Mouse (Mus musculus) neural tube, embryonic 14.5 days (tissue): ENCODE data around the gene AL607142.1. TPM values are rescaled to one million over a fixed set of nuclear protein-coding genes. Genes with fewer than 3 reads are reported as not detected.

Source experiments
- ATAC-seq: fragments of 200-750 bp; cut with Nextera tagmentation; 2 replicates; pipeline ENCODE4 v1.8.0; 2017; ENCODE audit warnings: low read depth, mild to moderate bottlenecking, moderate TSS enrichment, moderate library complexity
- H3K27ac ChIP-seq: fragments of 300-500 bp; sonication (generic); 2 replicates; pipeline ENCODE4 v1.5.1; 2014; ENCODE audit warnings: low read depth, mild to moderate bottlenecking, control low read depth, low read length, moderate library complexity, mixed read lengths
- H3K27me3 ChIP-seq: fragments of 300-500 bp; sonication (generic); 2 replicates; pipeline ENCODE4 v1.6.1; 2014; ENCODE audit warnings: low read length; ENCODE audit not compliant: control insufficient read depth, insufficient read depth
- H3K36me3 ChIP-seq: fragments of 300-500 bp; sonication (generic); 2 replicates; pipeline ENCODE4 v1.6.1; 2014; ENCODE audit warnings: low read length, mixed read lengths; ENCODE audit not compliant: control insufficient read depth, insufficient read depth
- H3K4me1 ChIP-seq: fragments of 300-500 bp; sonication (generic); 2 replicates; pipeline ENCODE4 v1.6.1; 2014; ENCODE audit warnings: low read length; ENCODE audit not compliant: control insufficient read depth, insufficient read depth
- H3K4me2 ChIP-seq: fragments of 300-500 bp; sonication (generic); 2 replicates; pipeline ENCODE4 v1.6.1; 2014; ENCODE audit warnings: mild to moderate bottlenecking, low read depth, low read length, control low read depth
- H3K4me3 ChIP-seq: fragments of 300-500 bp; sonication (generic); 2 replicates; pipeline ENCODE4 v1.5.1; 2014; ENCODE audit warnings: low read depth, low read length, control low read depth, mixed read lengths
- H3K9ac ChIP-seq: fragments of 300-500 bp; sonication (generic); replicated peaks from 2 replicates; pipeline ENCODE4 v1.6.1; 2014; ENCODE audit warnings: low read depth, mild to moderate bottlenecking, control low read depth, low read length, mixed read lengths
- H3K9me3 ChIP-seq: fragments of 300-500 bp; sonication (generic); 2 replicates; pipeline ENCODE4 v1.6.1; 2016; ENCODE audit warnings: low read length; ENCODE audit not compliant: control insufficient read depth
- WGBS: fragments of 180-500 bp; shearing (Covaris S2); extraction: QIAGEN DNeasy Blood & Tissue Kit; methylation state at CpG from one replicate; pipeline ENCODE4 v1.1.7; 2014; 5-methylcytosine and 5-hydroxymethylcytosine counted together
- polyA plus RNA-seq: library from polyadenylated mRNA; unstranded; fragments of >200 nt; fragmentation: Nextera tagmentation; extraction: Ambion mirVana; gene quantifications from 2 replicates; pipeline ENCODE4 v1.2.1, GENCODE M21; 2014

The AL607142.1 gene
- polyA plus RNA-seq, 1 experiment from 2014 or later, result not detected

- Histone ChIP-seq H3K4me2 (no peak overlapping the region), H3K4me1 (no peaks in the 10 kb centered on the region), H3K36me3 (no peaks in the 10 kb centered on the region), H3K9ac (no peak overlapping the region), H3K4me3 (no peak overlapping the region), H3K27ac (no peak overlapping the region), H3K27me3 (no peaks in the 10 kb centered on the region), H3K9me3 (no peaks in the 10 kb centered on the region)
- no peak for ATAC-seq
- 90% methylated on average over 3 of the region's 3 CpGs for WGBS
These were observed 41.6 kb downstream of the AL607142.1 start for GRCm38 (mm10) chr4:120106362-120106761.

- H3K9me3 ChIP-seq, result no peaks in the 10 kb centered on the region
- H3K4me1 ChIP-seq, result no peaks in the 10 kb centered on the region
- H3K36me3 ChIP-seq, result no peaks in the 10 kb centered on the region
- no peaks in the 10 kb centered on the region for H3K27me3 ChIP-seq
- H3K9ac ChIP-seq, result no peak overlapping the region
- H3K4me3 ChIP-seq, result no peak overlapping the region
- no peak overlapping the region for H3K27ac ChIP-seq
- no peak for ATAC-seq
- WGBS, result 80% methylated on average over 8 of the region's 8 CpGs
- no peak overlapping the region for H3K4me2 ChIP-seq
These were observed 43.0 kb downstream of the AL607142.1 start for GRCm38 (mm10) chr4:120107787-120108186.

GRCm38 (mm10) chr4:120115516-120115915, 50.7 kb downstream of the AL607142.1 start:
- Histone ChIP-seq H3K4me1 (no peaks in the 10 kb centered on the region), H3K4me2 (no peak overlapping the region), H3K27me3 (no peaks in the 10 kb centered on the region), H3K4me3 (no peak overlapping the region), H3K36me3 (no peaks in the 10 kb centered on the region), H3K9ac (no peak overlapping the region), H3K9me3 (no peaks in the 10 kb centered on the region; the same call in 1 of the 2 replicates), H3K27ac (no peak overlapping the region)
- ATAC-seq, result no peak
- 73% methylated on average over 3 of the region's 3 CpGs for WGBS

GRCm38 (mm10) chr4:120116312-120116711, 51.5 kb downstream of the AL607142.1 start:
- H3K36me3 ChIP-seq, result no peaks in the 10 kb centered on the region
- no peak overlapping the region for H3K9ac ChIP-seq
- H3K27ac ChIP-seq, result no peak overlapping the region
- ATAC-seq, result no peak
- H3K4me1 ChIP-seq, result no peaks in the 10 kb centered on the region
- H3K9me3 ChIP-seq, result no peaks in the 10 kb centered on the region; the same call in 1 of the 2 replicates
- WGBS, result 82% methylated on average over 1 of the region's 1 CpGs
- no peaks in the 10 kb centered on the region for H3K27me3 ChIP-seq
- no peak overlapping the region for H3K4me3 ChIP-seq
- no peak overlapping the region for H3K4me2 ChIP-seq

- no peak for ATAC-seq
These were observed 55.5 kb downstream of the AL607142.1 start for GRCm38 (mm10) chr4:120120276-120120675.

GRCm38 (mm10) chr4:120124656-120125055, 59.9 kb downstream of the AL607142.1 start:
- Histone ChIP-seq H3K36me3 (no peaks in the 10 kb centered on the region), H3K27ac (no peak overlapping the region), H3K4me3 (no peak overlapping the region), H3K9ac (no peak overlapping the region), H3K27me3 (no peaks in the 10 kb centered on the region), H3K4me2 (no peak overlapping the region), H3K4me1 (no peaks in the 10 kb centered on the region), H3K9me3 (no peaks in the 10 kb centered on the region)
- no peak for ATAC-seq
- 84% methylated on average over 6 of the region's 6 CpGs for WGBS

More at GRCm38 (mm10) chr4:120120276-120120675, 55.5 kb downstream of the AL607142.1 start:
- no peak overlapping the region for H3K27ac ChIP-seq
- no peak overlapping the region for H3K4me3 ChIP-seq
- no peak overlapping the region for H3K4me2 ChIP-seq
- no peaks in the 10 kb centered on the region for H3K36me3 ChIP-seq
- H3K9ac ChIP-seq, result no peak overlapping the region
- H3K9me3 ChIP-seq, result no peaks in the 10 kb centered on the region; the same call in 1 of the 2 replicates
- WGBS, result 35% methylated on average over 8 of the region's 8 CpGs
- no peaks in the 10 kb centered on the region for H3K27me3 ChIP-seq
- no peaks in the 10 kb centered on the region for H3K4me1 ChIP-seq

- Histone ChIP-seq H3K4me3 (no peak overlapping the region), H3K27ac (no peak overlapping the region), H3K9ac (no peak overlapping the region), H3K27me3 (no peaks in the 10 kb centered on the region), H3K4me2 (no peak overlapping the region), H3K4me1 (no peaks in the 10 kb centered on the region), H3K36me3 (no peaks in the 10 kb centered on the region), H3K9me3 (no peaks in the 10 kb centered on the region)
- ATAC-seq, result no peak
- WGBS, result 92% methylated on average over 6 of the region's 6 CpGs
These were observed 61.3 kb downstream of the AL607142.1 start for GRCm38 (mm10) chr4:120126047-120126446.

- no peaks in the 10 kb centered on the region for H3K4me1 ChIP-seq
- no peak overlapping the region for H3K9ac ChIP-seq
- no peak for ATAC-seq
- H3K9me3 ChIP-seq, result no peaks in the 10 kb centered on the region
- H3K36me3 ChIP-seq, result no peaks in the 10 kb centered on the region
- 88% methylated on average over 3 of the region's 3 CpGs for WGBS
- no peaks in the 10 kb centered on the region for H3K27me3 ChIP-seq
- no peak overlapping the region for H3K4me2 ChIP-seq
- no peak overlapping the region for H3K4me3 ChIP-seq
- no peak overlapping the region for H3K27ac ChIP-seq
These were observed 62.5 kb downstream of the AL607142.1 start for GRCm38 (mm10) chr4:120127333-120127732.

GRCm38 (mm10) chr4:120128033-120128432, 63.2 kb downstream of the AL607142.1 start:
- H3K9me3 ChIP-seq, result no peaks in the 10 kb centered on the region
- ATAC-seq, result no peak
- H3K4me2 ChIP-seq, result no peak overlapping the region
- no peaks in the 10 kb centered on the region for H3K27me3 ChIP-seq
- no peaks in the 10 kb centered on the region for H3K4me1 ChIP-seq
- H3K4me3 ChIP-seq, result no peak overlapping the region
- WGBS, result 77% methylated on average over 4 of the region's 4 CpGs
- H3K9ac ChIP-seq, result no peak overlapping the region
- H3K27ac ChIP-seq, result no peak overlapping the region
- H3K36me3 ChIP-seq, result no peaks in the 10 kb centered on the region
